Mouse (Mus musculus): ENCODE data around the gene Phactr1.

- TF ChIP-seq CTCF (IDR thresholded peaks at IDR 0.05; ENCODE audit: low read depth, low read length) (no peak), GATA1 (IDR thresholded peaks at IDR 0.05; ENCODE audit: borderline replicate concordance, low read length) (no peak), TAL1 (conservative IDR thresholded peaks at IDR 0.05; ENCODE audit: low read depth, low read length) (no peak), GATA2 (IDR thresholded peaks at IDR 0.05; ENCODE audit: borderline replicate concordance, low read depth, low read length) (no peak), POLR2AphosphoS5 (IDR thresholded peaks at IDR 0.05; ENCODE audit: insufficient replicate concordance, low read depth, low read length) (no peak)
Measured at GRCm38 (mm10) chr13:42692233-42692632, 11.8 kb downstream of the Phactr1 start.
